Mouse (Mus musculus) left cerebral cortex, postnatal 10 days (tissue): Measurements from ENCODE around the gene Kdelr3. TPM values are rescaled to one million over a fixed set of nuclear protein-coding genes. Genes with fewer than 3 reads are reported as not detected.

Experiments
- DNase-seq, 2 experiments: peaks; one replicate each; pipeline ENCODE4 v3.0.0; 2021 to 2022; ENCODE audit warnings: low spot score in 2 of 2, mixed read lengths in 1 of 2; ENCODE audit errors: extremely low spot score in 1 of 2
- intact Hi-C: fragments of 180-260 bp; cut with DNase I; formaldehyde crosslinking; loops from one replicate; pipeline ENCODE4 v1.15.1; 2025
- total RNA-seq, 2 experiments: library from RNA; stranded (reverse); gene quantifications; 2 replicates each; pipeline ENCODE4 v1.2.3; 2021

Kdelr3 gene
- 1 to 10 TPM; 1.4 to 1.6 TPM for total RNA-seq

- intact Hi-C loops = no loop called here
- DNase-seq = peak in 1 of 2 experiments; percentile 83
Observed at GRCm38 (mm10) chr15:79516171-79517096, at the start of gene Kdelr3. Gene Kdelr3, plus strand, starts transcription at chr15:79516411.

DNA sequence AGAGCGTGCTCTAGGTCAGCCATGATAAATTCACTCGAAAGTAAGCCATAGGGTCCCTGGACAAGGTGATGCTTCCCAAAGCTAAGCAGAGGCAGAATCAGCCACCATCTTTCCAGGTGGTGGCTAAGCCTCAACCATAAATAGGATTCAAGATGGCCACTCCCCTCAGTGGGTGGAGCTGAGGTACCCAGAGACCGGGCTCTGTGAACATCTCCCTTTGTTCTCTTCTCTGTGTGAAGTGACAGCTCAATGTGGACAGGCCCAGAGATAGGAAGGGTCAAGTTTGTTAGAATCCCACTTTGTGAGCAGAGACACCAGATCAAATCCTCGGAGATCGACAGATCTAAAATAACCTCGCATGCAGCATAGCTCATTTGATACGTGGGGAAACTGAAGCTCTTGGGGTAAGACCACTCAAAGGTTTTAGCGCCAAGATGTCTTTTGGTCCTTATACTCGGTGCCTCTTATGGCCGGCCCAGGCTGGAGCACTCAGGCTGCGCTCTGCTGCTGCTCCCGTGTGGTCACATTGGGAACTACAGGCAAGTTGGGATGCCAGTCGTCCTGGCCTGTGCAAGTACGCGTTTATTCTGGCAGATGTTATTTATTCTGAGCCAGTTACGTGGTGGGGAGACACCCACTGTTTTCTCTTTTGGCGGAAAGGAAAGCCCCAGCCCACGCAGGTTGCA is 49.5 kb upstream of the Kdelr3 start:
- peak; percentile 80 to 86 for DNase-seq
- intact Hi-C loops = loop anchor here (5.0 kb wide), 1 partner anchor 224 kb away; no protein-coding TSS in a partner anchor

DNA sequence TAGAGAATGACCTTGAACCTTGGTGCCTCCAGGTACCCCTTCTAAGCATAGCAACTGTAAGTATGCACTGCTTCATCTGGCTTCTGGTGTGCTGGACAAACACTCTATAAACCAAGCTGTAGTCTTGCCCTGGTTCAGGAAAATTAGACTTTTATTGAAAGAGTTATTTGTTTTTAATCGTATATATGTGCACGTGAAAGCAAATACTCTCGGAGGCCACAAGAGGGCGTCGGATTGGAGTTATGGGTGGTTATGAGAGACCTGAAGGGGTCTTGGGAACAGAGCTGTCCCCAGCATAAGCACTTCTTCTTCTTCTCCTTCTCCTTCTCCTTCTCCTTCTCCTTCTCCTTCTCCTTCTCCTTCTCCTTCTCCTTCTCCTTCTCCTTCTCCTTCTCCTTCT is 46.6 kb upstream of the Kdelr3 start:
- DNase-seq = no peak
- intact Hi-C loops = loop anchor here (5.0 kb wide), 1 partner anchor 227 kb away; no protein-coding TSS in a partner anchor

GRCm38 (mm10) chr15:79470583-79470982 is 45.6 kb upstream of the Kdelr3 start:
- DNase-seq = no peak
- intact Hi-C loops = no loop called here

- intact Hi-C loops = no loop called here
- DNase-seq = no peak
Observed at GRCm38 (mm10) chr15:79471095-79471494, 45.1 kb upstream of the Kdelr3 start.

DNA sequence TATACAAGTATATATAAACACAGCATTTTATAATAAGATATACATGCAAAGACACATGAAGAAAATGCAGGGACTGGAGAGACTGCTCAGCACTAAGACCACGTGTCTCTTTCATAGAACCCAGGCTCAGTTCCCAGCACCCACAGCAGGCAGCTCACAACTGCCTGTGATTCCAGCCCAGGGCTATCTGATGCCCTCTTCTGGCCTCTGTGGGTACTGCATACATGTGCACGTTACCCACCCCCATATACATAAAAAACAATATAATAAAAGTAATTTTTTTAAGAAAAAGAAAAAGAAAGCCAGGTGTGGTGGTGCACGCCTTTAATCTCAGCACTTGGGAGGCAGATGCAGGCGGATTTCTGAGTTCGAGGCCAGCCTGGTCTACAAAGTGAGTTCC is 43.2 kb upstream of the Kdelr3 start:
- intact Hi-C loops = no loop called here
- DNase-seq = no peak

DNA sequence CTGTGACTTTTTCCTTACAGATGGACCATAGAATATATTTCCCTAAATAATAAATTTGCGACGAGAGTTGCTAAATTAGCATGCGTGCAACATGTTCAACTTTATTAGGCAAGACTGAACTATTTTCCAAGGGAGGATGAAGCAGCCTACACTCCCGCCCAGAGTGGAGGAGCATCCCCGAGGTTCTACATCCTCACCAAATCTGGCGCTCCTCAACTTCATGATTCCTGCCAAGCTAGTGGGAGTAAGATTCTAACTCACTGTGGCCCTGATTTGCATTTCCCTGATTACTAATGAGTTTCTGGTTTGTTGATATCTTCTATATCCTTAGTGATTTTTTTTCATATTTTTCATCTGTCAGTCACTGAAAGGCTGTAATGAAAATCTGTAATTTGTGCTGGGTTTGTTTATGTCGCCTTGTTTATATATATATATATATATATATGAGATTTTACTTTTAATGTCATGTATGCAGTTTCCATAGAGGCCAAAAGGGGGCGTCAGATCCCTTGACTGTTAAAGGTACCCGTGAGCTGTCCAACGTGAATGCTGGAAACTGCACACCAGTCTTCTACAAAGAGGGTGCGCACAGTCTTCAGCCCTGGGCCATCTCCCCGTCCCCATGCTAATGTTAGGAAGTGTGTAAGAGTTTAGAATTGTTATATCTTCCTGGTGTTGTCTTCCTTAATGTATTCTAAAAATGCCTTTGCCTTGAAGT is 42.4 kb upstream of the Kdelr3 start:
- intact Hi-C loops = no loop called here
- DNase-seq = no peak

DNA sequence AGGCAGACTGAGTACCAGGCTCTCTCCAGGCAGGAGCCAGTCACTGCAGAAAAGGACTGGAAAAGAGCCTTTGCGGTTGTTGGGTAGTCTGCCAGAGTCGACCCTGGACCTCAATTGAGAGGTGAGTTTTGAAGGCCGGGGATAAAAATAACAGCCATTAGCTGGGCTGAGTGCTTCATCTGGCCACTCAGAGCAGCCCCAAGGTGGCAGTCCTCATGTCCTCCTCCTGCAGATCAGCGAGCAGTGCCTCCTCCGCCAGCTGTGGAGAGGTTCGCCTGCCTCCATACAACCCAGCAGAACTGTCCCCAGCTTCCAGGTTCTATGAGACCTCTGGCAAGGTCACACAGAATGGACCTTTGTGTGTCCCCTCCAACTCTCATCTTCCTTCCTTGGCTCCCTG is 39.0 kb upstream of the Kdelr3 start:
- no peak for DNase-seq
- intact Hi-C loops = no loop called here

- intact Hi-C loops = no loop called here
- DNase-seq = no peak
Observed at GRCm38 (mm10) chr15:79481181-79481688, 35.0 kb upstream of the Kdelr3 start.

DNA sequence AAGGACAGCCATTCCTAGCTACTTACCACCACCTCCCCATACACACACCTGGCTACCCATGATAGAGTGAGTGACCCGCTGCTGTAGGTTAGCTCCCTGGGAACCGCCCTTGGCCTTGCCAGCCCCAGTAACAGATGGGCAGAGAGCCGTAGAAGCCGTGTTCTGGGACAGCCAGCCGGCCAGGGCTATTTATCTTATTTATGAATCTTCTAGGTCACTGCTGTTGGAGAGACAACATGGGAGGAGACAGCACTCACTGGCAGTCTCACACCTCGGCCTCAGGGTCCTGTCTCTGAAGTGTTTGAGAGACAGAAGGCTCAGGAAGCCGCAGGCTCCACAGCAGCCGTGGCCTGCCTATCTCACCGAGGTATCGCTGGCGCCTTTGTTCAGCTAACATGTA is 26.7 kb upstream of the Kdelr3 start:
- intact Hi-C loops = no loop called here
- no peak for DNase-seq

- peak in 1 of 2 experiments; percentile 61 for DNase-seq
Observed at GRCm38 (mm10) chr15:79493527-79493926, 22.7 kb upstream of the Kdelr3 start.

GRCm38 (mm10) chr15:79500110-79500509 is 16.1 kb upstream of the Kdelr3 start:
- intact Hi-C loops = no loop called here
- DNase-seq = no peak

More at GRCm38 (mm10) chr15:79493527-79493926, 22.7 kb upstream of the Kdelr3 start:
- intact Hi-C loops = no loop called here

GRCm38 (mm10) chr15:79502891-79503341 is 13.3 kb upstream of the Kdelr3 start:
- peak; percentile 62 to 68 for DNase-seq
- intact Hi-C loops = no loop called here

DNA sequence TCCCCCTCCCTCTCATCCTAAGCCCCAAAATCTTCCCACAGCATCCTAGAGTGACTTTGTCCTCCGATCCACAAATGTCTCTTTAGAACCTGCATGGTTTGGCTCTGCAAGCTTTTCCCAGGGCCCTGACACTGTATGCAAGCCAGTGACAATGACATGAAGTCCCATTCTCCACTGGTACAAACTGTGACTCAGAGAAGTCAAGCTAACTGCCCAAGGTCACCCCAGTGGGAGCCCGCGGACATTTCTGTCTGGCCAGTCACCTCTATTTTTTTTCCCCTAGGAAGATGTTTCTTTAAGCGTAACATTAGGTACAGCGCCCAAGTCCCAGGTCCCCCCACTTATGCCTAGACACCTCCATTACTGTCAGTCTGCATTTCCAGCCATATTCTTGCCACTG is 12.8 kb upstream of the Kdelr3 start:
- no peak for DNase-seq
- intact Hi-C loops = no loop called here

GRCm38 (mm10) chr15:79504707-79505452 is 11.3 kb upstream of the Kdelr3 start, which contains the start of gene Kcnj4:
Gene Kcnj4, minus strand, starts transcription at chr15:79505241.
- intact Hi-C loops = no loop called here
- peak in 1 of 2 experiments; percentile 51 for DNase-seq

- intact Hi-C loops = no loop called here
- DNase-seq = peak; percentile 65 to 85
Observed at GRCm38 (mm10) chr15:79505616-79506283, 10.5 kb upstream of the Kdelr3 start.

DNA sequence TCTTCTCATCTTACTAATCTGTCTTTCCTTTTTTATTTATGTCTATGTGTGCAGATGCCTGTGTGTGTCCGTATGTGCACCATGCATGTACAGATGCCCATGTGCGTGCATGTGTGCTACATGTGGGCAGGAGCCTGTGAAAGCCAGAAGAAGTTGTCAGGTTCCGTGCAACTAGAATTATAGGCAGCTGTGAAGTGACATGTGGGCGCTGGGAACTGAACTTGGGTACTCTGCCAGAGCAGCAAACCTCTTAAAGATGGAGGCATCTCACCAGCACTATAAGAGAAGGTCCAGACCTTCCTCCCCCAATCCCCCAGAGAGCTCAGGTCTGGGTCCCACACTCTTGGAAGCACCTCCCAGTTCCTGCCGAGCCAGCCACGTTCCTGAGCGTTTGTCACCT is 9.8 kb upstream of the Kdelr3 start:
- intact Hi-C loops = no loop called here
- DNase-seq = no peak
